Mouse (Mus musculus) bone marrow, adult 2 months (tissue): ENCODE data around the gene Kir3dl1. TPM values are rescaled to one million over a fixed set of nuclear protein-coding genes. Genes with fewer than 3 reads are reported as not detected.
"Not testable (repeated sequence)": the region's sequence is repeated elsewhere in the genome, so short reads cannot be mapped to it uniquely, and the experiment has no call there.

ENCODE experiments used
- H3K27ac ChIP-seq: fragments of 200-500 bp; 2 replicates; pipeline ENCODE4 v1.5.1; 2012; ENCODE audit warnings: low read depth, mild to moderate bottlenecking, control low read depth, inconsistent platforms, low read length; ENCODE audit not compliant: control insufficient read depth, poor library complexity, insufficient read depth
- H3K4me1 ChIP-seq: fragments of 200-500 bp; 2 replicates; pipeline ENCODE4 v1.6.1; 2011; ENCODE audit warnings: low read length; ENCODE audit not compliant: control insufficient read depth, insufficient read depth
- H3K4me3 ChIP-seq: fragments of 200-500 bp; replicated peaks from 2 replicates; pipeline ENCODE3; 2011; ENCODE audit warnings: mild to moderate bottlenecking, low read depth, low read length, control low read depth; ENCODE audit not compliant: control insufficient read depth
- WGBS: fragments of 180-500 bp; shearing (Covaris S2); methylation state at CpG from one replicate; pipeline ENCODE4 v1.1.7; 2018; 5-methylcytosine and 5-hydroxymethylcytosine counted together
- polyA plus RNA-seq: library from polyadenylated mRNA; stranded (reverse); fragments of >200 nt; gene quantifications from 2 replicates; pipeline ENCODE4 v1.2.4, GENCODE M21; 2011; ENCODE audit warnings: low replicate concordance; ENCODE audit not compliant: missing spikeins, insufficient read depth, insufficient read length

The Kir3dl1 gene
- not detected in 2 replicates for polyA plus RNA-seq

- H3K4me1 ChIP-seq, H3K27ac ChIP-seq, H3K4me3 ChIP-seq: not testable (repeated sequence)
- WGBS: 63% methylated on average over 4 of the region's 4 CpGs
Observed at GRCm38 (mm10) chrX:136517699-136518098, at the start of gene Kir3dl1. Kir3dl1 (plus strand) TSS chrX:136517999.

- not testable (repeated sequence) for H3K27ac ChIP-seq, H3K4me3 ChIP-seq, H3K4me1 ChIP-seq
- WGBS: 71% methylated on average over 1 of the region's 1 CpGs
Observed at GRCm38 (mm10) chrX:136543956-136544355, 26.2 kb downstream of the Kir3dl1 start, which contains the start of gene Kir3dl2. Kir3dl2 (minus strand) TSS chrX:136544056.

DNA sequence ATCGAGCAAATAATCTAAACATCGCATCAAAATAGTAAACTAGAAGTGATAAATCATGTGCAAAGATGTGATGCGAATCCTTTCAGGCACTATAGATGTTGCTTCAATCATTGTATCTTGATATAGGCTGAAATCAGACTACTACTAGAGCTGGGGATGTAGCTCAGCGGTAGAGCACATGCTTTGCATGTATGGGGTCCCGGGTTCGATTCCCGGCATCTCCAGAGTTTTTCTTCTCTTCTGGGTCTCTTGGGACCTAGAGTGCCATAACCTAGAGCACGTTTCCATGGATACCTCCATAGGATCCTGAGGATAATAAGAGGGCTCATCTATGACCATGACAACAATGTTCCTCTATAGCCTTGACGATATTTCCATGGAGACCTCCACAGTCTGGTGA, 51.3 kb downstream of the Kir3dl1 start:
- H3K4me1 ChIP-seq, H3K4me3 ChIP-seq, H3K27ac ChIP-seq: not testable (repeated sequence)
- 82% methylated on average over 9 of the region's 9 CpGs for WGBS

Other genes with a start within 250 kb of the Kir3dl1 start
- 53.3 and 68.7 TPM in 2 replicates for gene Bex3, start 247.7 kb upstream of the Kir3dl1 start, polyA plus RNA-seq
- gene Kir3dl2, start 26.1 kb downstream of the Kir3dl1 start, polyA plus RNA-seq: not detected in 2 replicates
- gene Tceal3, start 72.8 kb downstream of the Kir3dl1 start, polyA plus RNA-seq: 3.1 TPM in 1 of 2 replicates, not detected in the other
- 0.52 and 0.68 TPM in 2 replicates for gene Tceal1, start 190.0 kb downstream of the Kir3dl1 start, polyA plus RNA-seq
- 84.4 and 155 TPM in 2 replicates for gene Morf4l2, start 225.7 kb downstream of the Kir3dl1 start, polyA plus RNA-seq